Mouse (Mus musculus) G1E (cell line): ENCODE measurements around the gene Car10. TPM values are rescaled to one million over a fixed set of nuclear protein-coding genes. Genes with fewer than 3 reads are reported as not detected.

Source experiments
- ATAC-seq: 2 replicates; pipeline ENCODE4 v1.8.0; 2016; ENCODE audit warnings: mild to moderate bottlenecking; ENCODE audit not compliant: insufficient number of reproducible peaks, poor library complexity, low FRiP score, severe bottlenecking; ENCODE audit errors: extremely low read depth
- DNase-seq: peaks from one replicate; pipeline ENCODE4 v3.0.0; 2012; ENCODE audit warnings: low spot score
- H3K27me3 ChIP-seq: 2 replicates; pipeline ENCODE4 v1.6.1; 2012; ENCODE audit warnings: mild to moderate bottlenecking, low read length, inconsistent platforms; ENCODE audit not compliant: insufficient read depth
- H3K36me3 ChIP-seq: replicated peaks from 2 replicates; pipeline ENCODE3; 2012; ENCODE audit warnings: mild to moderate bottlenecking, inconsistent platforms
- H3K4me1 ChIP-seq: 2 replicates; pipeline ENCODE4 v1.6.1; 2012; ENCODE audit warnings: low read depth, low read length, inconsistent platforms, mixed read lengths; ENCODE audit not compliant: insufficient read depth
- H3K4me3 ChIP-seq: 2 replicates; pipeline ENCODE4 v1.5.1; 2012; ENCODE audit warnings: low read depth, mild to moderate bottlenecking, inconsistent platforms, low read length, moderate library complexity, mixed read lengths
- H3K9me3 ChIP-seq: replicated peaks from 2 replicates; pipeline ENCODE4 v1.6.1; 2012; ENCODE audit warnings: inconsistent platforms
- CTCF ChIP-seq: IDR thresholded peaks from 2 replicates; pipeline ENCODE4 v1.5.1; 2012; ENCODE audit warnings: low read depth, low read length, inconsistent platforms, mixed read lengths
- GATA1 ChIP-seq: IDR thresholded peaks from 2 replicates; pipeline ENCODE4 v1.6.1; 2012; ENCODE audit warnings: borderline replicate concordance, low read length, inconsistent platforms, mixed read lengths
- GATA2 ChIP-seq: IDR thresholded peaks from 2 replicates; pipeline ENCODE4 v1.6.1; 2012; ENCODE audit warnings: low read depth, low read length, inconsistent platforms, borderline replicate concordance
- POLR2AphosphoS5 ChIP-seq: IDR thresholded peaks from 2 replicates; pipeline ENCODE4 v1.6.1; 2012; ENCODE audit warnings: low read depth, low read length, inconsistent platforms; ENCODE audit not compliant: insufficient replicate concordance
- TAL1 ChIP-seq: conservative IDR thresholded peaks from 2 replicates; pipeline ENCODE4 v1.6.1; 2012; ENCODE audit warnings: low read depth, low read length, inconsistent platforms, mixed read lengths
- polyA plus RNA-seq: library from polyadenylated mRNA; stranded (reverse); fragments of >175 nt; gene quantifications from 2 replicates; pipeline ENCODE4 v1.2.3, GENCODE M21; 2012
- total RNA-seq, 2 experiments: library from RNA; stranded (forward) in 1 of 2; stranded (reverse) in 1 of 2; fragments of 200-1000 nt in 1 of 2; fragments of >200 nt in 1 of 2; fragmentation: Nextera tagmentation in 1 of 2; gene quantifications; 2 replicates each; pipeline ENCODE4 v1.2.3; 2014 to 2017

Gene Car10
- total and polyA plus RNA-seq, 3 experiments, result not detected

DNA sequence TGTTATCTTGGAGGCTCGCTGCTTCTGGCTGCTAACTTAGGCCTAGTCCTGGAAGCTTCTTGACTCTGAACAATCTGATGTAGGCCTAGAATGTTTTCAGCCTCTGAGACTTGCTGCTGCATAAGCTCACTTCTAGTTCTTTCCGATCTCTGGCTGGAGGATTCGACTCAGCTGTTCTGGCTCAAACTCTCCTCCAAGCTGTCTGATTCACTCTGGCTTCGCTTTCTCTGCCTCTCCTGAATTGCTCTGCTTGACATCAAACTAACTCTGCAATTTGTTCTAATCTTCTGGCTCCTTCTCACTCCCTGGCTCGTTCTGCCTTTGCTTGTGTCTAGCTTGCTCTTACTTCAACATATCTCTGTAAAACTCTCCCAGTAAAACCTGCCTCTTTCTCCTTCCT lies 90.8 kb downstream of the Car10 start:
- Histone ChIP-seq H3K36me3 (no peaks in the 10 kb centered on the region), H3K4me1 (no peaks in the 10 kb centered on the region), H3K4me3 (no peak overlapping the region), H3K27me3 (no peaks in the 10 kb centered on the region), H3K9me3 (no peaks in the 10 kb centered on the region; the same call in 1 of the 2 replicates)
- no peak for ATAC-seq
- TF ChIP-seq POLR2AphosphoS5, result no peak
- TF ChIP-seq GATA1, result no peak
- no peak for TF ChIP-seq GATA2
- no peak for TF ChIP-seq CTCF
- TF ChIP-seq TAL1, result no peak
- no peak for DNase-seq

DNA sequence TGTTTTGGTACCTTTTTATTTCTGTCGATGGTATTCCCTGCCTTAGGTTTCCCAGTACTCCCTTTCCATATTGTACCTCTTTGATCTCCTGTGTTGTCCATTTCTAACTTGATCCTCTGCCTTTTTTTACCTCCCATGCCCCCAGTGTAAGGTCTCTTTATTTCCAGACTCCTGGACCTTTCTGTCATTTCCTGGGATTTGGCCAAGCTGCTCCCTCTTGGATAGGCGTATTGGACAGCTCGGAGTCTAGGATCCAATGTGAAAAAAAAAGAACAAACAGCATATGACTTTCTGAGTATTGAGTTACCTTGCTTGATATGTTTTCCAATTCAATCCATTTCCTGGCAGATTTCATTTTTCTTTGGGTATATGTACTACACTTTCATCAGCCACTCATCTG lies 102.2 kb downstream of the Car10 start:
- no peak for TF ChIP-seq GATA2
- TF ChIP-seq CTCF, result no peak
- TF ChIP-seq TAL1, result no peak
- TF ChIP-seq GATA1, result no peak
- TF ChIP-seq POLR2AphosphoS5, result no peak
- H3K36me3 ChIP-seq, result no peaks in the 10 kb centered on the region
- H3K4me1 ChIP-seq, result no peaks in the 10 kb centered on the region
- ATAC-seq, result no peak
- H3K4me3 ChIP-seq, result no peak overlapping the region
- no peak for DNase-seq
- H3K9me3 ChIP-seq, result peaks cover 3% of the 10 kb centered on the region; the same call in 1 of the 2 replicates
- H3K27me3 ChIP-seq, result no peaks in the 10 kb centered on the region

DNA sequence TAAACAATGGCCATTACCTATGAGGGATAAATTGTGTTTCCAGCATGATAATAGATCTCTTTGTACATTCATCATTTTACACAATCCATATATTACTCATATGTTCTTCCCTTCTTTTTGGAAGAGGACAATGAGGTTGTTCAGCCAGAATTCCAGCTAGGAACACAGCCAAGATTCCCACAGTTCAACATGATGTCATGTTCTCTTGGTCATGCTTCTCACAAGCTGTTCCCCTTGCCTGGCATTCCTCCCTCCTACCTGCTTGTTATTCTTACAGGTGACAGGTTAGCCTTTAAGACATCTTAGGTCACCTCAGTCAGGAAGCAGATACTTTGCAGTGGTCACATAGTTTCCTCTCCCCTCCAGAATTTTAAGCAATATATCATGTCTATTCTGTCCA lies 119.6 kb downstream of the Car10 start:
- Histone ChIP-seq H3K4me3 (no peak overlapping the region), H3K9me3 (peaks cover 9% of the 10 kb centered on the region; the same call in 1 of the 2 replicates), H3K27me3 (no peaks in the 10 kb centered on the region), H3K36me3 (no peaks in the 10 kb centered on the region), H3K4me1 (no peaks in the 10 kb centered on the region)
- no peak for DNase-seq
- TF ChIP-seq TAL1, result no peak
- no peak for ATAC-seq

DNA sequence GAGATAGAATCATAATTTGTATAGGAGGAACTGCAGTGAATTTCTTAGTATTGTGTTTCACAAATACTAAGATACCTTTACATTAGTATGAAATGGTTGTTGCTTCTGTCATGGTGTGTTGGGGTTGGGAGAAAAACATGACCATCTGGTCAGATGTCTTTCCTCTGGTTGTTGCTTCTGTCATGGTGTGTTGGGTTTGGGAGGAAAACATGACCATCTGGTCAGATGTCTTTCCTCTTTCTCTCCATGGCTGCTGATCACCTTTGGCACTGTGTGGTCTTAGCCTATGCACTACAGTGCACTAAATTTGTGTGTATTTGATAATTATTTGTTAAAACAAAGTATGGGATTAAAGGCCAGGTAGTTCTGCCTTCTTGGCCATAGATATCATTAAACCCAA lies 132.2 kb downstream of the Car10 start:
- Histone ChIP-seq H3K4me1 (no peaks in the 10 kb centered on the region), H3K4me3 (no peak overlapping the region), H3K36me3 (no peaks in the 10 kb centered on the region), H3K9me3 (peaks cover 3% of the 10 kb centered on the region; the same call in 1 of the 2 replicates), H3K27me3 (no peaks in the 10 kb centered on the region)
- ATAC-seq (no peak), DNase-seq (no peak)
- no peak for TF ChIP-seq GATA1
- TF ChIP-seq TAL1, result no peak
- TF ChIP-seq POLR2AphosphoS5, result no peak
- TF ChIP-seq GATA2, result no peak
- no peak for TF ChIP-seq CTCF

DNA sequence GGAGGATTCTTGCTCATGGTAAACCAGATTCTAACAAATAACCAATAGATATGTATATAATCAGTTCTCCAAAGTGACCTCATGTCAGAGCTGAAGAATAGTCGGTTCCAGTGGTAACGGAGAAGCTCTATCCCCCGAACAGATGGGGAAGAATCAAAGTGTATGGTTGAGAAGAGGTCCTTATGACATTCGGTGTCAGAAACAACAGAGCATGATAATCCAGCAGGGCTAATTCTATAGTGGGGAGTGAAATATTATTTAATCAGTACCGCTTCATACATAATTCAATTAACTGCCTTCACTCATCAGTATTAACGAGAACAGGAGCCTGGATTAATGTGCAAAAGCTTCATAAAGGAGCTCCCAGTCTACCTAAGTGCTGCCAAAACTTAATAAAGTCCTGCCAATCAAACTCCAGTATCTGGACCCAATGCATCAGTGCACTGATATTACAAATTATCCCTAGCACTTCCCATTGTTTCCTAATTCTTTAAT lies 152.0 kb downstream of the Car10 start:
- Histone ChIP-seq H3K4me3 (no peak overlapping the region), H3K36me3 (no peaks in the 10 kb centered on the region), H3K4me1 (no peaks in the 10 kb centered on the region), H3K9me3 (peaks cover 4% of the 10 kb centered on the region; the same call in 1 of the 2 replicates), H3K27me3 (no peaks in the 10 kb centered on the region)
- DNase-seq (no peak), ATAC-seq (no peak)
- TF ChIP-seq GATA1 (no peak), GATA2 (no peak), POLR2AphosphoS5 (no peak), CTCF (no peak), TAL1 (no peak)

DNA sequence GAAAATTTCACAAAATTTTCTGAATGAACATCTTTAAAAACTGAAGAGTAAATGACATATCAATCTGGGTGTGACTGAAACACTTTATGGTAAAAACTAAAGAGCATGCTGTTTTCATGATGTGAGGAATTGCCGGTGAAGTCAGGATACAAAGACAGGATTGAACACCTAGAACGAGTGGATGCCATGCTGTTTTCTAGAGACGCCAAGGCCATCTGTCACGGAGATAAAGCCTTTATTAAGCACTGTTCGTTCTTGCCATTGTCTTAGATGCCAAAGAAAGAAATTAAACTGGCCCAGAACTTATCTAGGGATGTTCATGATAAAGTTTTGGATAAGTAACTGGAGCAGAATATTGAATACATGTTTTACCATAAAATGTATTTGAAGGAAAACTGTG lies 153.9 kb downstream of the Car10 start:
- Histone ChIP-seq H3K36me3 (no peaks in the 10 kb centered on the region), H3K27me3 (no peaks in the 10 kb centered on the region), H3K4me1 (no peaks in the 10 kb centered on the region), H3K9me3 (peaks cover 4% of the 10 kb centered on the region; the same call in 1 of the 2 replicates), H3K4me3 (no peak overlapping the region)
- no peak for TF ChIP-seq POLR2AphosphoS5
- TF ChIP-seq TAL1, result no peak
- TF ChIP-seq CTCF, result no peak
- no peak for TF ChIP-seq GATA1
- DNase-seq (no peak), ATAC-seq (no peak)

DNA sequence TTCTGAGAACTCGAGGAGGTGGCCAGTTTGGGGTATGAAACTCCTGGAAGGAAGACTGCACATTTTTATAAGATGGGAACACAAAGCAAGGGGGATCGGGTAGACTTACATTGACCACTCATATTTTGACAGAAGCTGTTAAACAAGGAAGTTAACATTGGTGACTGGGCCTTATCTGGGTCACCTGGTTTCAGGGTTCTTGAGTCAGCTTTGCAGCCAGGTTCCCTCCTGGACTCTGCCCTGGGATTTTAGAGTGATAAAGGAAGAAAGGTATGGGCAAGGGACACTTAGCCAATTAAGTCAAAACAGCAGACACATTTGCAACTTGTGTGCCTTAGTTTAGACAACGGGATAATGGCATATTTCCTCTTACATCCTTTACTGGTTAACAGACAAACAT lies 166.2 kb downstream of the Car10 start:
- ATAC-seq (no peak), DNase-seq (no peak)
- no peak overlapping the region for H3K4me3 ChIP-seq
- peaks cover 5% of the 10 kb centered on the region for H3K9me3 ChIP-seq
- H3K27me3 ChIP-seq, result no peaks in the 10 kb centered on the region
- TF ChIP-seq CTCF, result no peak
- TF ChIP-seq TAL1, result no peak
- no peak for TF ChIP-seq POLR2AphosphoS5
- no peak for TF ChIP-seq GATA2
- no peak for TF ChIP-seq GATA1
- H3K4me1 ChIP-seq, result no peaks in the 10 kb centered on the region
- no peaks in the 10 kb centered on the region for H3K36me3 ChIP-seq
